Mouse (Mus musculus) myocyte (in vitro differentiated cells): ENCODE data around the gene Sox5. TPM values are rescaled to one million over a fixed set of nuclear protein-coding genes. Genes with fewer than 3 reads are reported as not detected.

Experiments used
- H3K27me3 ChIP-seq: one replicate; pipeline ENCODE4 v1.6.1; 2011; ENCODE audit not compliant: control insufficient read depth, insufficient read depth, insufficient read length
- H3K36me3 ChIP-seq: one replicate; pipeline ENCODE4 v1.6.1; 2011; ENCODE audit not compliant: control insufficient read depth, insufficient read depth
- H3K4me2 ChIP-seq: one replicate; pipeline ENCODE4 v1.6.1; 2011; ENCODE audit warnings: low read depth, control low read depth
- H3K4me3 ChIP-seq: one replicate; pipeline ENCODE4 v1.5.1; 2011; ENCODE audit warnings: mild to moderate bottlenecking, control low read depth, moderate library complexity
- H3K79me2 ChIP-seq: one replicate; pipeline ENCODE4 v1.6.1; 2011; ENCODE audit not compliant: control insufficient read depth, insufficient read depth
- H3ac ChIP-seq: one replicate; pipeline ENCODE4 v1.6.1; 2011; ENCODE audit not compliant: control insufficient read depth, insufficient read length
- CEBPB ChIP-seq: IDR thresholded peaks from 2 replicates; pipeline ENCODE4 v1.6.1; 2011; ENCODE audit warnings: mild to moderate bottlenecking, moderate library complexity; ENCODE audit not compliant: poor library complexity, insufficient read depth, severe bottlenecking
- E2F4 ChIP-seq: IDR thresholded peaks from one replicate; pipeline ENCODE4 v1.6.1; 2011; ENCODE audit warnings: mild to moderate bottlenecking, control low read depth, moderate library complexity; ENCODE audit not compliant: insufficient read depth
- MAX ChIP-seq: IDR thresholded peaks from one replicate; pipeline ENCODE4 v1.6.1; 2011; ENCODE audit warnings: low read depth, mild to moderate bottlenecking, control low read depth
- MYOD1 ChIP-seq, 3 experiments: IDR thresholded peaks; one replicate each; pipeline ENCODE4 v1.6.1; 2011; ENCODE audit warnings: control low read depth in 2 of 3, low read depth in 2 of 3, mild to moderate bottlenecking in 2 of 3, moderate library complexity in 1 of 3; ENCODE audit not compliant: insufficient read length in 2 of 3, control insufficient read depth in 1 of 3
- MYOG ChIP-seq, 3 experiments: IDR thresholded peaks; one replicate each; pipeline ENCODE4 v1.6.1; 2011; ENCODE audit warnings: control low read depth in 2 of 3, low read depth in 2 of 3, mild to moderate bottlenecking in 2 of 3; ENCODE audit not compliant: insufficient read length in 2 of 3, control insufficient read depth in 1 of 3, insufficient read depth in 1 of 3
- POLR2A ChIP-seq: IDR thresholded peaks from one replicate; pipeline ENCODE4 v1.6.1; 2011; ENCODE audit warnings: low read depth, mild to moderate bottlenecking, control low read depth, moderate library complexity; ENCODE audit not compliant: insufficient read length
- POLR2AphosphoS2 ChIP-seq: IDR thresholded peaks from one replicate; pipeline ENCODE4 v1.6.1; 2011; ENCODE audit warnings: low read depth, control low read depth; ENCODE audit not compliant: insufficient read length
- REST ChIP-seq: IDR thresholded peaks from one replicate; pipeline ENCODE4 v1.6.1; 2011; ENCODE audit warnings: mild to moderate bottlenecking, control low read depth, moderate library complexity; ENCODE audit not compliant: insufficient read depth, insufficient read length
- SRF ChIP-seq: IDR thresholded peaks from one replicate; pipeline ENCODE4 v1.6.1; 2011; ENCODE audit warnings: low read depth; ENCODE audit not compliant: control insufficient read depth, insufficient read length
- TCF12 ChIP-seq: IDR thresholded peaks from one replicate; pipeline ENCODE4 v1.6.1; 2011; ENCODE audit warnings: mild to moderate bottlenecking, control low read depth; ENCODE audit not compliant: poor library complexity, insufficient read depth, severe bottlenecking
- TCF3 ChIP-seq: IDR thresholded peaks from one replicate; pipeline ENCODE4 v1.6.1; 2011; ENCODE audit warnings: low read depth, control low read depth; ENCODE audit not compliant: insufficient read length
- USF1 ChIP-seq: IDR thresholded peaks from one replicate; pipeline ENCODE4 v1.6.1; 2011; ENCODE audit warnings: low read depth, mild to moderate bottlenecking, control low read depth, moderate library complexity
- polyA plus RNA-seq: library from polyadenylated mRNA; unstranded; fragments of >200 nt; fragmentation: generic; extraction: Trizol; gene quantifications from one replicate; pipeline ENCODE4 v1.2.1, GENCODE M21; 2012; ENCODE audit warnings: missing spikeins

Sox5 gene
- polyA plus RNA-seq, 1 experiment, result 0.50 TPM

DNA sequence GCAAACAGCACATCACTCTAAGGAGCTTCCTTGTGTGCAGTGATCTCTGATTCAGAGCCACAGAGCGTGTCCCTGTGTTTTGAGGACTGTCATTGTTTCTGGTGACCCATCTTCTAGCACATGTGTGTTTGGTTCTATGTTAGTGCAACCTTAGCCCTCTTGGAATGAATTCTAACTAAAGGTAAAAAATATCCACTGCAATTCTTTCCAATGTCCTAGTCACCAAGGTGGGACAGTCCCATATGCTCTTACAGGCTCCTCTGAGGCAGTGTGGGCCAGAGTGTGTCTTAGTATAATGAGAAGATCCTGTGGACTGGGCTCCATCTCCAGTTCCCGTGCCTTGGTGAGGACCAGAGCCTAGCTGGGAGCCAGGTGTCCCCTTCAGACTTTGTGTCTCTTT is 748.6 kb downstream of the Sox5 start:
- no peak for TF ChIP-seq CEBPB
- no peak for TF ChIP-seq USF1
- no peak for TF ChIP-seq SRF
- TF ChIP-seq MAX, result no peak
- no peak for TF ChIP-seq MYOG (IDR thresholded peaks at IDR 0.05; ENCODE audit: control insufficient read depth in 1 of 3, insufficient read depth in 1 of 3, insufficient read length in 2 of 3, low read depth in 2 of 3)
- TF ChIP-seq POLR2AphosphoS2, result no peak
- no peak for TF ChIP-seq TCF3
- TF ChIP-seq E2F4, result no peak
- TF ChIP-seq TCF12, result no peak
- TF ChIP-seq REST, result no peak
- no peak for TF ChIP-seq MYOD1 (IDR thresholded peaks at IDR 0.05; ENCODE audit: control insufficient read depth in 1 of 3, insufficient read length in 2 of 3, low read depth in 2 of 3)
- TF ChIP-seq POLR2A, result no peak
- H3K36me3 ChIP-seq, result no peaks in the 10 kb centered on the region

GRCm38 (mm10) chr6:144016929-144017328 is 764.8 kb downstream of the Sox5 start:
- H3K4me3 ChIP-seq, result no peak overlapping the region
- no peak overlapping the region for H3ac ChIP-seq
- H3K36me3 ChIP-seq, result no peaks in the 10 kb centered on the region

More for the DNA sequence above, 748.6 kb downstream of the Sox5 start:
- H3ac ChIP-seq, result no peak overlapping the region
- H3K4me3 ChIP-seq, result no peak overlapping the region
- no peak overlapping the region for H3K4me2 ChIP-seq
- H3K79me2 ChIP-seq, result no peaks in the 10 kb centered on the region
- no peaks in the 10 kb centered on the region for H3K27me3 ChIP-seq

GRCm38 (mm10) chr6:144011880-144012524 is 769.8 kb downstream of the Sox5 start:
- Histone ChIP-seq H3K4me2 (no peak overlapping the region), H3ac (no peak overlapping the region), H3K27me3 (no peaks in the 10 kb centered on the region), H3K36me3 (no peaks in the 10 kb centered on the region), H3K4me3 (no peak overlapping the region), H3K79me2 (no peaks in the 10 kb centered on the region)
- no peak for TF ChIP-seq TCF3
- no peak for TF ChIP-seq E2F4
- no peak for TF ChIP-seq REST
- no peak for TF ChIP-seq USF1
- TF ChIP-seq SRF, result no peak
- no peak for TF ChIP-seq MYOD1 (IDR thresholded peaks at IDR 0.05; ENCODE audit: control insufficient read depth in 1 of 3, insufficient read length in 2 of 3, low read depth in 2 of 3)
- TF ChIP-seq MAX, result no peak
- TF ChIP-seq TCF12, result no peak
- no peak for TF ChIP-seq POLR2A

More at GRCm38 (mm10) chr6:144016929-144017328, 764.8 kb downstream of the Sox5 start:
- TF ChIP-seq MAX (no peak), POLR2A (no peak), TCF3 (no peak), POLR2AphosphoS2 (no peak), USF1 (no peak), SRF (no peak), TCF12 (no peak), MYOD1 (IDR thresholded peaks at IDR 0.05; ENCODE audit: control insufficient read depth in 1 of 3, insufficient read length in 2 of 3, low read depth in 2 of 3) (no peak)
- H3K4me2 ChIP-seq, result no peak overlapping the region
- H3K79me2 ChIP-seq, result no peaks in the 10 kb centered on the region
- no peaks in the 10 kb centered on the region for H3K27me3 ChIP-seq

DNA sequence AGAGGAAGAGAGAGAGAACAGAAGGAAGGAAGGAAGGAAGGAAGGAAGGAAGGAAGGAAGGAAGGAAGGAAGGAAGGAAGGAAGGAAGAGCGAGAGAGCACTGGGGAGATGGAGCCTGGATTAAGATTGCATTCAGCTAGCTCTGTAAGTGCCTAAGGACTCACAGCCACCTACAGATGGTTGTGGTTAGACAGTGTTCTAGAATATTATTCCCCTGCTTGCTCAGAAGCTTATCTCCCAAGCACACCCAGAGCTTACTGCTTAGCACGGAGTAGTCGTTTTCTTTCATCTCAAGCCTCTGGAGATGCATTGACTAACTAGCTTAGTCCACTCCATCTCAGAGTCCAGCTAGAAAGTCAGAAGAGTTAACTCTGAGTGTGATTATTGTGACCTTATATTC is 770.8 kb downstream of the Sox5 start:
- no peaks in the 10 kb centered on the region for H3K27me3 ChIP-seq
- TF ChIP-seq MYOD1 (IDR thresholded peaks at IDR 0.05; ENCODE audit: control insufficient read depth in 1 of 3, insufficient read length in 2 of 3, low read depth in 2 of 3) (no peak), E2F4 (no peak), MYOG (IDR thresholded peaks at IDR 0.05; ENCODE audit: control insufficient read depth in 1 of 3, insufficient read depth in 1 of 3, insufficient read length in 2 of 3, low read depth in 2 of 3) (no peak), POLR2AphosphoS2 (no peak), TCF3 (no peak), TCF12 (no peak), USF1 (no peak), SRF (no peak), POLR2A (no peak), MAX (no peak), CEBPB (no peak), REST (no peak)

GRCm38 (mm10) chr6:144010285-144010684 is 771.5 kb downstream of the Sox5 start:
- TF ChIP-seq E2F4, result no peak
- no peak for TF ChIP-seq POLR2A
- TF ChIP-seq MYOG (IDR thresholded peaks at IDR 0.05; ENCODE audit: control insufficient read depth in 1 of 3, insufficient read depth in 1 of 3, insufficient read length in 2 of 3, low read depth in 2 of 3), result no peak
- TF ChIP-seq MYOD1 (IDR thresholded peaks at IDR 0.05; ENCODE audit: control insufficient read depth in 1 of 3, insufficient read length in 2 of 3, low read depth in 2 of 3), result no peak
- no peak for TF ChIP-seq TCF3
- no peak for TF ChIP-seq USF1
- TF ChIP-seq SRF, result no peak
- TF ChIP-seq POLR2AphosphoS2, result no peak
- no peak for TF ChIP-seq TCF12
- no peak for TF ChIP-seq CEBPB
- TF ChIP-seq REST, result no peak
- no peak for TF ChIP-seq MAX
- Histone ChIP-seq H3K36me3 (no peaks in the 10 kb centered on the region), H3K4me3 (no peak overlapping the region), H3K4me2 (no peak overlapping the region), H3K79me2 (no peaks in the 10 kb centered on the region), H3K27me3 (no peaks in the 10 kb centered on the region), H3ac (no peak overlapping the region)

More for the DNA sequence above, 770.8 kb downstream of the Sox5 start:
- Histone ChIP-seq H3K36me3 (no peaks in the 10 kb centered on the region), H3K4me3 (no peak overlapping the region), H3K79me2 (no peaks in the 10 kb centered on the region), H3K4me2 (no peak overlapping the region), H3ac (no peak overlapping the region)
